Mouse (Mus musculus) E14TG2a.4 (cell line): Measurements from ENCODE around the gene Polr1d.

Experiments
- H3K27me3 ChIP-seq: 2 replicates; pipeline ENCODE4 v1.6.1; 2014; ENCODE audit warnings: low read length, control low read depth; ENCODE audit not compliant: insufficient read depth
- H3K36me3 ChIP-seq: 2 replicates; pipeline ENCODE4 v1.6.1; 2014; ENCODE audit warnings: low read length, control low read depth; ENCODE audit not compliant: insufficient read depth
- H3K4me1 ChIP-seq: replicated peaks from 2 replicates; pipeline ENCODE4 v1.6.1; 2014; ENCODE audit warnings: low read depth, low read length, control low read depth
- H3K4me3 ChIP-seq: replicated peaks from 2 replicates; pipeline ENCODE4 v1.5.1; 2014; ENCODE audit warnings: mild to moderate bottlenecking, low read length
- H3K9me3 ChIP-seq: 2 replicates; pipeline ENCODE4 v1.6.1; 2014; ENCODE audit warnings: low read length, control low read depth
- CTCF ChIP-seq: conservative IDR thresholded peaks from 2 replicates; pipeline ENCODE4 v1.5.1; 2014; ENCODE audit warnings: low read length
- NANOG ChIP-seq: IDR thresholded peaks from 2 replicates; pipeline ENCODE4 v1.6.1; 2014; ENCODE audit warnings: borderline replicate concordance, low read length, mixed read lengths
- POU5F1 ChIP-seq: IDR thresholded peaks from 2 replicates; pipeline ENCODE4 v1.6.1; 2014; ENCODE audit warnings: low read length, borderline replicate concordance

The Polr1d gene

GRCm38 (mm10) chr5:147058661-147059060, 18.2 kb upstream of the Polr1d start:
- TF ChIP-seq NANOG: no peak
- TF ChIP-seq POU5F1: no peak
- TF ChIP-seq CTCF: no peak
- Histone ChIP-seq H3K36me3 (no peaks in the 10 kb centered on the region), H3K4me3 (no peak overlapping the region), H3K4me1 (peaks cover 25% of the 10 kb centered on the region), H3K9me3 (no peaks in the 10 kb centered on the region), H3K27me3 (no peaks in the 10 kb centered on the region)

GRCm38 (mm10) chr5:147059319-147059718, 17.5 kb upstream of the Polr1d start:
- Histone ChIP-seq H3K36me3 (peaks cover 2% of the 10 kb centered on the region; the same call in 1 of the 2 replicates), H3K9me3 (no peaks in the 10 kb centered on the region), H3K27me3 (no peaks in the 10 kb centered on the region), H3K4me3 (no peak overlapping the region), H3K4me1 (peaks cover 32% of the 10 kb centered on the region)
- TF ChIP-seq POU5F1: no peak
- TF ChIP-seq NANOG: no peak
- no peak for TF ChIP-seq CTCF

- peaks cover 4% of the 10 kb centered on the region; the same call in 1 of the 2 replicates for H3K36me3 ChIP-seq
- no peak overlapping the region for H3K4me3 ChIP-seq
- no peak for TF ChIP-seq CTCF
- no peak for TF ChIP-seq NANOG
- no peak for TF ChIP-seq POU5F1
- peaks cover 39% of the 10 kb centered on the region for H3K4me1 ChIP-seq
- H3K27me3 ChIP-seq: no peaks in the 10 kb centered on the region
- H3K9me3 ChIP-seq: no peaks in the 10 kb centered on the region
These were observed 16.8 kb upstream of the Polr1d start for GRCm38 (mm10) chr5:147060024-147060423.

GRCm38 (mm10) chr5:147063215-147063661, 13.6 kb upstream of the Polr1d start:
- Histone ChIP-seq H3K9me3 (no peaks in the 10 kb centered on the region), H3K4me3 (no peak overlapping the region), H3K36me3 (peaks cover 4% of the 10 kb centered on the region; the same call in 1 of the 2 replicates), H3K4me1 (peaks cover 56% of the 10 kb centered on the region), H3K27me3 (no peaks in the 10 kb centered on the region)
- TF ChIP-seq CTCF (no peak), POU5F1 (no peak), NANOG (no peak)

- no peaks in the 10 kb centered on the region for H3K9me3 ChIP-seq
- no peak overlapping the region for H3K4me3 ChIP-seq
- no peak for TF ChIP-seq CTCF
- TF ChIP-seq POU5F1: no peak
- no peak; the same call in 1 of the 2 replicates for TF ChIP-seq NANOG
- peaks cover 72% of the 10 kb centered on the region for H3K4me1 ChIP-seq
- H3K36me3 ChIP-seq: peaks cover 4% of the 10 kb centered on the region; the same call in 1 of the 2 replicates
- H3K27me3 ChIP-seq: no peaks in the 10 kb centered on the region
These were observed 10.7 kb upstream of the Polr1d start for GRCm38 (mm10) chr5:147066129-147066528.

GRCm38 (mm10) chr5:147066965-147067364, 9.9 kb upstream of the Polr1d start:
- H3K36me3 ChIP-seq: peaks cover 4% of the 10 kb centered on the region; the same call in 1 of the 2 replicates
- H3K9me3 ChIP-seq: no peaks in the 10 kb centered on the region
- H3K4me3 ChIP-seq: no peak overlapping the region
- TF ChIP-seq CTCF (no peak), NANOG (no peak), POU5F1 (no peak)
- H3K4me1 ChIP-seq: peaks cover 73% of the 10 kb centered on the region
- H3K27me3 ChIP-seq: no peaks in the 10 kb centered on the region

GRCm38 (mm10) chr5:147068876-147069275, 8.0 kb upstream of the Polr1d start:
- peaks cover 82% of the 10 kb centered on the region for H3K4me1 ChIP-seq
- peaks cover 4% of the 10 kb centered on the region; the same call in 1 of the 2 replicates for H3K36me3 ChIP-seq
- no peaks in the 10 kb centered on the region for H3K27me3 ChIP-seq
- H3K9me3 ChIP-seq: no peaks in the 10 kb centered on the region
- no peak overlapping the region for H3K4me3 ChIP-seq
- no peak for TF ChIP-seq CTCF

GRCm38 (mm10) chr5:147070791-147071516, 5.9 kb upstream of the Polr1d start:
- H3K4me1 ChIP-seq: peaks cover 81% of the 10 kb centered on the region
- H3K4me3 ChIP-seq: peak overlapping the region; percentile 50
- peaks cover 2% of the 10 kb centered on the region; the same call in 1 of the 2 replicates for H3K27me3 ChIP-seq
- no peak for TF ChIP-seq POU5F1
- no peak for TF ChIP-seq NANOG
- TF ChIP-seq CTCF: no peak
- H3K36me3 ChIP-seq: no peaks in the 10 kb centered on the region
- H3K9me3 ChIP-seq: no peaks in the 10 kb centered on the region
